Mouse (Mus musculus) liver, postnatal 0 days (tissue): ENCODE results near the gene Prpf8. TPM values are rescaled to one million over a fixed set of nuclear protein-coding genes. Genes with fewer than 3 reads are reported as not detected.

Experiments
- ATAC-seq: fragments of 200-750 bp; cut with Nextera tagmentation; 2 replicates; pipeline ENCODE4 v1.8.0; 2017; ENCODE audit warnings: mild to moderate bottlenecking, moderate library complexity
- DNase-seq: peaks from one replicate; pipeline ENCODE4 v3.0.0-alpha.2; 2016
- H3K27ac ChIP-seq: fragments of 300-500 bp; sonication (generic); 2 replicates; pipeline ENCODE4 v1.5.1; 2014; ENCODE audit warnings: antibody characterized with exemption, moderate library complexity, mild to moderate bottlenecking, low read depth
- H3K27me3 ChIP-seq: fragments of 300-500 bp; sonication (generic); 2 replicates; pipeline ENCODE4 v1.6.1; 2014; ENCODE audit warnings: low read length, control low read depth, mixed read lengths; ENCODE audit not compliant: insufficient read depth
- H3K36me3 ChIP-seq: fragments of 300-500 bp; sonication (generic); replicated peaks from 2 replicates; pipeline ENCODE4 v1.6.1; 2014; ENCODE audit warnings: mild to moderate bottlenecking, control low read depth, low read length, moderate library complexity, mixed read lengths; ENCODE audit not compliant: insufficient read depth
- H3K4me1 ChIP-seq: fragments of 300-500 bp; sonication (generic); 2 replicates; pipeline ENCODE4 v1.6.1; 2014; ENCODE audit warnings: antibody characterized with exemption, mild to moderate bottlenecking, control low read depth; ENCODE audit not compliant: insufficient read depth
- H3K4me2 ChIP-seq: fragments of 300-500 bp; sonication (generic); 2 replicates; pipeline ENCODE4 v1.6.1; 2014; ENCODE audit warnings: low read depth, mild to moderate bottlenecking, low read length, moderate library complexity, mixed read lengths
- H3K4me3 ChIP-seq: fragments of 300-500 bp; sonication (generic); 2 replicates; pipeline ENCODE4 v1.5.1; 2014; ENCODE audit warnings: low read depth, low read length
- H3K9ac ChIP-seq: fragments of 300-500 bp; sonication (generic); replicated peaks from 2 replicates; pipeline ENCODE4 v1.6.1; 2014; ENCODE audit warnings: mild to moderate bottlenecking, moderate library complexity
- H3K9me3 ChIP-seq: fragments of 300-500 bp; sonication (generic); 2 replicates; pipeline ENCODE4 v1.6.1; 2016; ENCODE audit warnings: mild to moderate bottlenecking, control low read depth, low read length, mixed read lengths
- CTCF ChIP-seq: sonication (generic); IDR thresholded peaks from 2 replicates; pipeline ENCODE4 v1.5.1; 2016; ENCODE audit warnings: antibody characterized with exemption, low read depth
- EP300 ChIP-seq: IDR thresholded peaks from 2 replicates; pipeline ENCODE4 v1.6.1; 2016; ENCODE audit warnings: antibody characterized with exemption, low read depth, mild to moderate bottlenecking
- WGBS: fragments of 180-500 bp; shearing (Covaris S2); extraction: QIAGEN DNeasy Blood & Tissue Kit; methylation state at CpG from one replicate; pipeline ENCODE4 v1.1.7; 2014; ENCODE audit not compliant: insufficient replicate concordance; 5-methylcytosine and 5-hydroxymethylcytosine counted together
- polyA plus RNA-seq: library from polyadenylated mRNA; unstranded; fragments of >200 nt; fragmentation: Nextera tagmentation; extraction: Ambion mirVana; gene quantifications from 2 replicates; pipeline ENCODE4 v1.2.1, GENCODE M21; 2015

The Prpf8 gene
- 12.1 and 13.9 TPM in 2 replicates for polyA plus RNA-seq

- Histone ChIP-seq H3K4me2 (peak within 1 kb of the TSS; percentile 84), H3K9me3 (no peaks in the 10 kb centered on the region), H3K27me3 (no peaks in the 10 kb centered on the region), H3K4me1 (peaks cover 9% of the 10 kb centered on the region), H3K4me3 (peak within 1 kb of the TSS; percentile 99), H3K27ac (peak within 1 kb of the TSS; percentile 84), H3K36me3 (peaks cover 24% of the 10 kb centered on the region), H3K9ac (peak within 1 kb of the TSS; percentile 99)
- ATAC-seq (peak; percentile 100), DNase-seq (peak; percentile 97)
- WGBS: 2% methylated on average over 52 of the region's 52 CpGs
- TF ChIP-seq CTCF (no peak), EP300 (no peak)
Observed at GRCm38 (mm10) chr11:75486601-75487285, at the start of gene Prpf8. Gene Prpf8 (plus strand): TSS chr11:75486816.

- WGBS: 57% methylated on average over 13 of the region's 13 CpGs
- H3K27me3 ChIP-seq: no peaks in the 10 kb centered on the region
- peaks cover 36% of the 10 kb centered on the region for H3K36me3 ChIP-seq
- TF ChIP-seq CTCF (no peak), EP300 (no peak)
- H3K9me3 ChIP-seq: peaks cover 4% of the 10 kb centered on the region; the same call in 1 of the 2 replicates
- peak overlapping the region; percentile 70 for H3K9ac ChIP-seq
- peak overlapping the region; percentile 95 for H3K27ac ChIP-seq
- H3K4me2 ChIP-seq: peak overlapping the region; percentile 65
- no peak for DNase-seq
- no peak for ATAC-seq
- H3K4me3 ChIP-seq: peak overlapping the region; percentile 47
- H3K4me1 ChIP-seq: peaks cover 23% of the 10 kb centered on the region
Observed at GRCm38 (mm10) chr11:75438194-75438593, 48.4 kb upstream of the Prpf8 start.

DNA sequence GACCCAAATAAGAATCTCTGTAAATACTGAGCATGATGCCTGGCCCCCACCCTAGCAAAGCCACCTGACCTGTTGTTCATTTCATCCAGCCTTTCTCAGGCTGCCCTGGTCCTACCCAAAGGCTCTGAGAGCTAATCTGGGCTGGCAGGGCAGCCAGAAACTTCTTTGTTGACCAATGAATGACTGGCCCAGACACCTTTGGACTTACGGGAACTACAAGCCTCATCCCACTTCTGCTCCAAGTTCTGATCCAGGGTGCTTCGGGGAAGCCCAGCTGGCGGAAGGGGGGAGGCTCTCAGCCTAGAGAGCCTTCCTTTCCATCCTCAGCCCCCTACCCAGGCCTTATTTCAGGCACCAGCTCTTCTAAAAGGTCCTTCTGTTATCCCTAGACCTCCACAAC lies 47.8 kb upstream of the Prpf8 start:
- Histone ChIP-seq H3K4me3 (peak overlapping the region; percentile 47), H3K27ac (peak overlapping the region; percentile 95), H3K9me3 (peaks cover 4% of the 10 kb centered on the region; the same call in 1 of the 2 replicates), H3K27me3 (no peaks in the 10 kb centered on the region), H3K4me2 (peak overlapping the region; percentile 65), H3K9ac (peak overlapping the region; percentile 70), H3K36me3 (peaks cover 41% of the 10 kb centered on the region), H3K4me1 (peaks cover 25% of the 10 kb centered on the region)
- ATAC-seq: peak; percentile 40
- DNase-seq: no peak
- WGBS: 62% methylated on average over 3 of the region's 3 CpGs
- TF ChIP-seq EP300 (no peak), CTCF (no peak)

- Histone ChIP-seq H3K4me1 (peaks cover 26% of the 10 kb centered on the region), H3K9me3 (peaks cover under 1% of the 10 kb centered on the region; the same call in 1 of the 2 replicates), H3K9ac (peak within 1 kb of the TSS; percentile 70), H3K36me3 (peaks cover 41% of the 10 kb centered on the region), H3K4me3 (peak within 1 kb of the TSS; percentile 47), H3K4me2 (peak within 1 kb of the TSS; percentile 65), H3K27me3 (no peaks in the 10 kb centered on the region), H3K27ac (peak within 1 kb of the TSS; percentile 95)
- WGBS: 63% methylated on average over 6 of the region's 6 CpGs
- peak; percentile 61 for DNase-seq
- ATAC-seq: peak; percentile 58
- no peak for TF ChIP-seq CTCF
Observed at GRCm38 (mm10) chr11:75439363-75439762, 47.3 kb upstream of the Prpf8 start, which contains the start of gene Serpinf2. Gene Serpinf2 (minus strand): TSS chr11:75439591.

GRCm38 (mm10) chr11:75439951-75440350 lies 46.7 kb upstream of the Prpf8 start:
- Histone ChIP-seq H3K4me3 (no peak overlapping the region), H3K27ac (peak overlapping the region; percentile 76), H3K27me3 (no peaks in the 10 kb centered on the region), H3K9ac (no peak overlapping the region), H3K4me1 (peaks cover 30% of the 10 kb centered on the region), H3K4me2 (no peak overlapping the region), H3K36me3 (peaks cover 43% of the 10 kb centered on the region), H3K9me3 (no peaks in the 10 kb centered on the region)
- no peak for ATAC-seq
- no peak for DNase-seq
- TF ChIP-seq CTCF (no peak), EP300 (no peak)
- 72% methylated on average over 3 of the region's 3 CpGs for WGBS

DNA sequence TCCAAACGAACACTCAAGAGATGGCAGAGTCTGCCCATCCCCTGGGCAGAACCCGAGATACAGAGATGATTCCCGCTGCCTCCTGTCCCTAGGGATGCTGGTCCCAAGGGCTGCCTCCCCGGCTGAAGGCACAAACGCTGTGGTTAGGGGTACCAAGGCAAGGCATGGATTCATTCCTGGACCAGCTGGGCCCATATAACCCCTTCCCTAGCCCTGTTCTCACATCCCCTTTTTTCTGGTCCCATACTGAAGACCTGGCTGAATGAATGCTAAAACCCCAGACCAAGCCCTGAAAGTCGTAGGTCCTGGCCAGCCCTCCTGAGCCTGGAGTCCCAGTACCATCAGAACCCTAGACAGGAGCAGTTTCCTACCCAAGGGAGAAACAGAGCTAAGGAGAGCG lies 45.6 kb upstream of the Prpf8 start:
- no peak for TF ChIP-seq EP300
- no peak for TF ChIP-seq CTCF
- peak overlapping the region; percentile 76 for H3K27ac ChIP-seq
- no peak overlapping the region for H3K9ac ChIP-seq
- H3K36me3 ChIP-seq: peaks cover 50% of the 10 kb centered on the region
- no peak overlapping the region for H3K4me2 ChIP-seq
- H3K4me1 ChIP-seq: peaks cover 27% of the 10 kb centered on the region
- DNase-seq (no peak), ATAC-seq (no peak)
- no peaks in the 10 kb centered on the region for H3K9me3 ChIP-seq
- H3K4me3 ChIP-seq: no peak overlapping the region
- H3K27me3 ChIP-seq: no peaks in the 10 kb centered on the region
- WGBS: 74% methylated on average over 7 of the region's 7 CpGs
